Mouse (Mus musculus) lung, adult 18-20 months (tissue): Measurements from ENCODE around the gene Morn4.

Source experiments
- DNase-seq, 2 experiments: peaks; one replicate each; pipeline ENCODE4 v3.0.0; 2022; ENCODE audit warnings: mixed read lengths in 2 of 2

The Morn4 gene

GRCm38 (mm10) chr19:42037167-42037702 is 48.9 kb downstream of the Morn4 start:
- DNase-seq = no peak

DNA sequence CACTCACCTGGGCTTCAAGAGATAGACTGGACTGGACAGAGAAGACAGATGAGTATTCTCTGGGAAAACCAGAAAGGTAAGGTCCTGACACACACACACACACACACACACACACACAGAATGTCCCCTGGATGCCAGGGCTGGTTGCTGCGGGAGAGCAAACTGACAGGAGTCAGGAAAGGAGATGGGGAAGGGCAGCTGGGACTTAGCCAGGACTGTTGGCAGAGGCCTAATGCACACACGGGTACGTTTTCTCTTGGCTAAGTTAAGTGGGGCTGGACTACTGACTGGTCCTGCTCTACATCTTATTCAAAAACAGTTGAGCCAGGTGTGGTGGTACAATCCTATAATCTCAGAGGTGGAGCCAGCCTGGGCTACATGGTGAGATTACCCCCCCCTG is 49.8 kb downstream of the Morn4 start:
- DNase-seq = no peak

DNA sequence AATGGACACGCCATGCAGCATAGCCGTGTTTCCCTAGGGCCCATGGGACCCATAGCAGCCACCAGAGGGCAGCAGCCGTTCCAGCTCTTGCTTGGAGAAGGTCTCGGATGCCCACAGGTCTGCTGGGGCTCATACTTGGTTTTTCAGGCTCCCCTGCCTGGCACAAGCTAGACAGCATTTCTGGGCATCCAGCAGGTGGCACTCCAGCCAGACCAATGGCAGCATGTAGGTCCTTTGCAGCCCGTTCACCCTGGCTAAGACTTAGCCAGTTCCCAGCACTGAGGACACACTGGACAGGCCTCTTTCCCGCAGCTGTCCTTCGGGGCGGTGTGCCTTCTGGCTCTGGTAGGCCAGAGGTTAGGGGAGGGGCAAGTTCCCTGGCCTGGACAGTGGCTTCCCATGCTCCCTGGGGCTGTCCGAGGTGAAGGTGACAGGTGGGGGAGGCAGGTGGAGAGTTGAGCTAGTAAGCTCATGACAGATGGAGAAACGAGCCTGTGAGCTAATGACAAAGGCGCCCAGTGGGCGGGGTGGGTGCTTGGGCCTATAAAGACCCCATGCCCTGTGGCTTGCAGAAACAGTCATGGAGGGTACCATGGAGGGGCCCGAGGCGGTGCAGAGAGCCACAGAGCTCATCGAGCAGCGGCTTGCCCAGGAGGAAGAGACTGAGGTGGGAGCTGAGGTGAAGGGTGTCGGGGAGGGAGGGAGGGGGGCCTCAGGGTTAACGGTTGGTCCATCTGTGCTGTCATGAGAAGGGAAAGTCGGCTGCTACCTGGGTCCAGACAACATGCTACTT is 50.5 kb downstream of the Morn4 start, which contains the start of gene Ankrd2:
Gene Ankrd2 (plus strand): TSS at position 545 of the 793 bp plus-strand sequence.
- DNase-seq = peak; percentile 89 to 93

GRCm38 (mm10) chr19:42034881-42035455 is 51.2 kb downstream of the Morn4 start:
- no peak for DNase-seq

DNA sequence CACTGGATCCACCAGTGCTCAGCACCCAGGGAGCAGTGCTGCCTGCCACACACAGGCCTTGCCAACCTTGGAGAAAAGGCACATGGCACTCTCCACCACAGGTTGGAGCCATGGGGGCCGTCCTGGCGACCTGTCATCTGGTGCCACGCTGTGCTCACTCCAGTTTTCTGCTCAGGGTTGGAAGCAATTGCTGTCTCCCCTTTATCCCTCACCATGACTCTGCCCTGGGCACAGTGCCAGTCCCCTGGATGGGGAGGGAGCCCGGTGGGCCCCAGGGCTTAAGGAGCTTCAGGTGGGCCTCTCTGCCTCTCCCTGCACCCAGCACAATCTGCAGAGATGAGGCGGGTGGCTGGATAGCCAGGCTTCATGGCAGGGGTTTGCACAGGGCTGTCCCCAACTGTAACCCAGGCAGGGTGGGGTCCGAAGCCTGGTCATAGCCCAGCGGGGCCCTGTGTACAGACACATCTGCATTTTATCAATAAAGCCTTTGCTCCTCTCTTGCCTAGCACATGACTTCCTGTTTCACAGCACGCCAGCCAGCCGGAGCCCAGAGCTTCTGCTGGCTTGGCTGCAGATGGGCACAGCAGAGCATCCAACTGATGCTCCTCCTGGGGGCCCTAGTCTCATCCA is 51.9 kb downstream of the Morn4 start:
- no peak for DNase-seq

GRCm38 (mm10) chr19:42033611-42034010 is 52.5 kb downstream of the Morn4 start:
- no peak for DNase-seq

DNA sequence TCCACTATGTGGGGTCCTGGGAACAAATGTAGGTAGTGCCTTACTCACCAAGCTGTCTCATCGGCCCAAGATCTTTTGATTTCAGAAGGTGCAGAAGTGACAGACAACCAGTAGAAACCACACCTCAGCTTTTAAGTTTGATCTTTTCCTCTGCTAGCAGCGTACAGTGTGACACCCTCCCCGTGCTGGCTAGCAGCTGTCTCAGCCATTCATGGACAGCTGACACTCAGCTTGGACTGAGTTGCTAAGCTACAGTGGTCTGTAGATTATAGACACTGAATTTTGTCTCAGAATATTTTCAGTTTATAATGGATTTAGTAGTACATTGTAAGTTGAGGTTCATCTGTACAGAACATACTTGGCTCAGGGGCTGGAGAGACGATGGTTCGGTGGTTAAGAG is 55.0 kb downstream of the Morn4 start:
- DNase-seq = no peak

DNA sequence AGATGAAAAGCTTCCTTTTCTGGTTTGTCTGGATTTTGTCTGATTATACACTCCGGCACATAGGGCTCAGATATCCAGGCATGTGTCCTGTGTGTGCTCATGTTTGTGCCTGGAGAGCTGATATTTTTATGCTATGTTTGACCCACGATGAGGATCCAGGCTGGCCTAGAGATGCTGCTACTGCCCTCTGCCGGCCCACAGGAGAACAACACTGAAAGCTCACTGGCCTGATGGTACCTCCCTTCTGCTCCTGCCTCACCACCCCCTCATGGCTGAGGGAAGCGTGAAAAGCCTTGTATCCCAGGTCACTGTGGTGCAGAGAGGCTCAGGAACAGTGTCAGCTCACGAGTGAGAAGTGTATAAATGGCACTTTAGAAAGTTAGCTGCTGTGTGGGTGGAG is 60.0 kb downstream of the Morn4 start:
- DNase-seq = peak; percentile 76 to 79
